Mouse (Mus musculus): Measurements from ENCODE around the gene Slc4a7.

The Slc4a7 gene

DNA sequence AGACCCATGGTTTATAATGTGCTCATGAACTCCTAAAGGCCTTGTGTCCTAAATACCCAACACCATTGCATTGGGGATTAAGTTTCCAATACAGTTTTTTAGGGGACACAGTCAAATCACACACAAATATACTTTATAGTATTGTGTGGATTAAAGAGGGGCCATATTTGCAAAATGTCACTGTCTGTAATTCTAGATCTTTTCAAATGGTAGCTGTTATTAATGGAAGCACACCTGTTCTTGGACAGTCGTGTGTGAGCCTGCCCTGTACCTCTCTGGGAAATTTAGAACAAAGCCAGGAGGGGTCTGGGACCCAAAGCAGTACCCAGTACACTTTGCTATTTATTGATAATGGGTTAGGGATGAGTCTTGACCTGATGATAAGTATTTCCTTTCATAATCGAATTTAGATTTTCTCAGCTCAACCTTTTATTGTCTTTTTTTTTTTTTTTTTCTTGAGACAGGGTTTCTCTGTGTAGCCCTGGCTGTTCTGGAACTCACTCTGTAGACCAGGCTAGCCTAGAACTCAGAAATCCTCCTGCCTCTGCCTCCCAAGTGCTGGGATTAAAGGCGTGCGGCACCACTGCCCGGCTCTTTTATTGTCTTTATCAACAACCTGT lies at the start of gene Slc4a7:
Gene Slc4a7, plus strand, starts transcription at position 570 of the 620 bp plus-strand sequence.
- no peak for DNase-seq (ENCODE audit: low spot score)

DNA sequence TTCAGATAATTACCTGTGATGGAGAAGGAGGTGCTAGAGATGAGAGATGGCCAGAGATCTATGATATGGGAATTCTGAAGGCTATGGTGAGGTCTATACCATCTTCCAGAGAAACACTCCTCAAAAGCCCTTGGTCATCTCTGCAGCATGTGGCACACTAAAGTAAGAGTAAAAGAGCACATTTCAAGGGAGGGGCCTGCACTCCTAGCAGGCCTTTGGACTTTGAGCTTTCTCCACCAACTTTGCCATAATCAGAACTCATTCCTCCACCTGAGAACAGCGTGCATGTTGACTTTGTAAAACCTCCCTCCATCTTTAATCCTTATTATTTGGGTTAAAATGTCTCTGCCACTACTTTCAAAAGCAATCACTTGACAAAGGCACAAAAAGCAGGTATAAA lies 31.5 kb upstream of the Slc4a7 start:
- no peak for DNase-seq (ENCODE audit: low spot score)

DNA sequence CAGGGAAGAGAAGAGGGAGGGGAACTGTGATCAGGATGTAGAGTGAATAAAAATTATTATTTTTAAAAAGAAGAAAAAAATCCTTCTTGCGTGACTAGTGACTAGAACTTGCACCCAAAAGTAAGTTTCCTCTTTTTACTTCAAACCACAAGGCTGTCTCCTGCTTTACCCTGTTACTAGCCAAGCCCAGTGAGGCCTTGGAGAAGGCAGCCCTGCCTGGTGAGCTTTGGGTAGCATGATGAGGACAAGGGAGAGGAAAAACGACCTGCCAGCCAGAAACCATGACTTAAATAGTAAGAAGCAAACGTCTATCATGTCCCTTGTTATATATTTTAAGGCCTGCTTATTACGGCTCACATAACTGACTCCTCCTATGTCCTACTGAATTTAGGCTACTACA lies 20.5 kb upstream of the Slc4a7 start:
- no peak for DNase-seq (ENCODE audit: low spot score)

DNA sequence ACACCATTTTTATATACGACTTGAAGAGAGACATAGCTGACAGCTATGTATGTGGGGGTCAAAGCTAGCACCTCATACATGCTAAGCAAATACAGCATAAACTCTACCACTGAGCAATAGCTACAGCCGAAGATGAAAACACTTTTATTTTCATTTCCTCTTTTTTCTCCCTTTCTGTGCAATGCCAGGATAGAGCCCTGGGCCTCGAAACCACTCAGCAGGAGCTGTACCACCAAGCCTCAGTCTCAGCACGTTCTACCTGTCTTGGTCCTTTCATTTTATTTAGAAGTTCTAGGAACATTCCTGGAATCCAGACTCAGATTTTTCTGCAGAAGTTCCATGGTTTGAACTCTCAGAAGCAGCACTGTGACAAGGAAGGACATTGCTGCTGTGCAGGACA lies 17.3 kb upstream of the Slc4a7 start:
- no peak for DNase-seq (ENCODE audit: low spot score)

DNA sequence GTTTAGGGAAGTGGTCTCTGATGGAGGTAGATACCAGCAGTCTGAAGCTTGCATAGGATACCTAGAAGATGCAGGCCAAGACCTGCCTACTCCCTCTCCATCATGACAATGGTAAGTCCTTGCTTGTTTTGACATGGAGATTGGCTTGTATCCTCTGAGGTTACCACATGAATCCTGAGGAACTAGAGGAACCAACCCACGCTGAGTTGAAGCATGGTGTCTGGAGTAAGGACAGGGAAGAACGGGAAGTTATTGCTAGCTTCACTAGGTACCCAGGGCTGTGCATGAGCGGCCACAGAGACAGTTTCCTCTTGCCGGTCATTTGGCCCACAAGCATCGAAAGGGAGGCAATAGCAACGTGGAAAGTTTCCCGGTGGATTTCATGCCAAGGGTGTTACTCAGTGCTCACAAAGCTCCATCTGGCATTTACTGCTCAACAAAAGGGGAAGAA lies 16.0 kb upstream of the Slc4a7 start:
- no peak for DNase-seq (ENCODE audit: low spot score)

DNA sequence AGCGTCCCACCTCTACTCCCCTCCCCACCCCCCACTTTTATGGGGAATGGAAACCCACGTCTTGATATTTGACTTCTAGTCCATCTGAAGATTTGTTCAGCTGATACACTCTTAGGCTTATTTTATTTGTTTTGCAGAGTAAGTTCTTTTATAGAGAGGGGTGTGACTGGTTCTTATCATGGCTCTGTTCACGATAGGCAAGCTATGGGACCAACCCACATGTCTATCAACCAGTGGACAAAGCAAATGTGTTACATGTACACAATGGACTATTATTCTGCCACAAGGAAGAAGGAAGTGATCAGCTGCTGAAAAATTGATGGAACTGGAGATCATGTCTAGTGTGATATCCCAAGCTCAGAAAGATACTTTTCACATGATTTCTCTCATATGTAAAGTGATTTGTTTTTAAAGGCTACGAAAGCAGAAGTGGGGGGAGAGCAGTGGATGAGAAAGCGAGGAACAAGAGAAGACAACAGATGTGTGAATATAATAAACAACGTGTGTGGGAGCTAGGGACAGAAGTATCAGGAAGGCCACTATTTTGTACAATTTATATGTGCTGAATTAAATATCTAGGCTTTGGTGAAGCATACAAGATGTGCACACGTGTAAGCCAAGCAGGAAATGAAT lies 14.7 kb upstream of the Slc4a7 start:
- DNase-seq (ENCODE audit: low spot score), result no peak

DNA sequence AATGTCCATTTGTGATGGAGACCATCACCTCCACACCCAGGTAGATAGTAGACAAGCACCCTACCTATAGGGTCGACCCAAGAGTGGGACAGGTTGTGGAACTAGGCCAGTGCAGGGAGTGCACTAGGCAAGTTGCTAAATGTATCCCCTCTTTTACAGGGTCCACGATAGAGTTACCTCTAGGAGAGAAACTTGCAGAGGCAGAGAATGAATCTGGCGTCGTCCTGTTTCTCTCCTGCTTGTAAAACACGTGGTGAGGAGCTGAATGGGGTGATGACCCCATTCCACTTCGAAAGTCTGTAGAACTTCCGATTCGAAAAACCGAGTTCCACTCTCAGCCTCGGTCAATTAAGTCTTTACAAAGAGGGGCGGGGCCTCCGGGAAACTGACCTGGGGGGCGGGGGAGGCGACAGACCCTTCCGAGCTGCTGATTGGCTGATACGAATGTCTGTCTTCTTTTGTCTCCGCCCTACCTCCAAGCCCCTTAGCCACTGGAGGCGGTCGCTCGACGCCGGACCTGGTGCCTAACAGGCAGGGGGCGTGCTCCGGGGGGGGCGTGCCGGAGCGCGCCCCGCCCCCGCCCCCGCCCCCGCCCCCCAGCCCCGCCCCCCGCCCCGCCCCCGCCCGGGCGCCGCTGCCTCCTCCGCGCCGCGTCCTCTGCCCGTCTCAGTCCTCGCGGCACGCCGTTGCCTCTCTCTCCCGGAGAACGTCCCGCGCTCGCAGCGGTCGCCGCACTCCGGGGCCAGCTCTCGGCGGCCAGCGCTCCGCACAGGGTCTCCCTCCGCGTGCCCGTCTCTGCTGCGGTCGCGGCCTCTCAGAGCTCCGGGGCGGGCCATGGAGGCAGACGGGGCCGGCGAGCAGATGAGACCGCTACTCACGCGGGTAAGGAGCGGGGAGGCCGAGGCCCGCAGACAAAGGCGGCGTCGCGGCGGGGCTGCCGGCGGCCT lies 593 bp downstream of the Slc4a7 start:
- DNase-seq (ENCODE audit: low spot score), result peak; percentile 97

DNA sequence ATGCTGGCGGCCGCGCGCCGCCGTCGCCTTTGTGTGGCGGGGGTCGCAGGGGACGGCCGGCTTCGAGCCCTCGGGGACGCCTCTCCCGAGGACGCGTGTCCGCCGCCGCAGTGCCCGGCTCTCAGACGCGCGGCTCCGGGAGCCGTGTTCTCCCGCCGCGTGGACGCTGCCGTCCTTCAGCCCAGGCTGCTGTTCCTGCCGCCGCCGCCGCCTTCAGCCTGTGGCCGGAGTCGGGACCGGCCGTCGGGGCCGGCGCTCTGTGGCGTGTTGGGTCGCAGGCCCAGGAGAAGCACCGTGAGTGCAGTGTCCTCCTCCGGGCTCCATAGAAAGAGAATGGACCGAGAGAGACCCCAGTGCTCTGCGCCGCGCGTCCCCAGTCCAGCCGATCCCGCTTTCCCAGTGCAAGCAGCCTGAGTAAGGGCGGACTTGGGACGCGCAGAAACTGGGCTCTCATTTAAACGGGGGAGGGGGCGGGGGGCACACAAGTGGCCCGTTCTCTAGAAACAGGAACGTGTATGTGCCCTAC lies 1.3 kb downstream of the Slc4a7 start:
- peak; percentile 53 for DNase-seq (ENCODE audit: low spot score)

DNA sequence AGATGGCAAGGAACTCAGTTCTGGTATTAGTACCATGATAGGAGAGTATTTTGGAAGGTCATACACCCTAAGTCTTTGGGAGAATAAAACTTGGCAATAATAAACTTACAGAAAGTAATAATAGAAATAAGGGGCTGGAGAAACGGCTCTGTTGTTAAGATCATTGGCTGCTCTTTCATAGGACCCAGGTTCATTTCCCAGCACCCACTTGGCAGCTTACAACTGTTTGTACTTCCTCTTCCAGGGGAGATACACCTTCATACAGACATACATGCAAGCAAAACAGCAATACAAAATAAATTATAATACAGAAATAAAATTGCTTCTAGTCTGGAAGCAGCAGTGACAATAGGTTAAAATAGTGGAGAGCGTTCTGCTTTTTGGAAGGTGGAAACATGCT lies 2.6 kb downstream of the Slc4a7 start:
- DNase-seq (ENCODE audit: low spot score), result no peak

DNA sequence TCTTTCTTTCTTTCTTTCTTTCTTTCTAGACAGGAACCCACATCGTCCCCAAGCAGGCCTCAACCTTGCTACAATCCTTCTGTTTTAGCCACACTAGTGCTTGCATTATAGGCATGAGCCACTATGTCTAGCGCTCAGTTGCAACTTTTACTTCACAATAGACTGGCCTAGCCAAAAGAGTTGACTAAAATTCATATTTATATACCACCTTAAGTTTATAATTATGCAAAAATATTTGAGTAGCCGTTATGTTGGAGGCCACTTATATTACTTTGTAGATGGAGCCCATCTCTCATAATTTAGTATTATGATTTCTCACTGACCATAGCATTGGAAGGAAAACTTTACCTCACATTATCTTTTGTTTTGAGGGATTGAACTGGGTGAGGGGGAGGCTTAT lies 3.0 kb downstream of the Slc4a7 start:
- DNase-seq (ENCODE audit: low spot score), result no peak

DNA sequence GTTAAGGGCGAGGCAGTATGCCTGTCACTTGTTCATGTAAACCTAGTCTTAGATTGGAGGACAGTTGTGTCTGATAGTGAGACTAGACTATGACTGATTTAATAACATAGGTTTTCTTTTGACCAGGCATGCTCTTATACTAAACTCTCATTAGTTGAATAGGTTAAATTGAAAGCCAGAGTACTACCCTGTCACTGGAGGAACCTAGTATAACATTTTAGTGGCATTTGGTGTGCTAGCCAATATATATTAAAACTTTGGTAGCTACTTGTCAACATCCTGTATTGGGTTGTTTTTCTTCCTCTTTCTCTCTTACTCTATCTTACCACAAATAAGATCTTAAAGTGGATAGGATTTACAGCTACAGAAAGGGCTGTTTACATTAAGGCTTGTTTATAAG lies 4.3 kb downstream of the Slc4a7 start:
- no peak for DNase-seq (ENCODE audit: low spot score)

DNA sequence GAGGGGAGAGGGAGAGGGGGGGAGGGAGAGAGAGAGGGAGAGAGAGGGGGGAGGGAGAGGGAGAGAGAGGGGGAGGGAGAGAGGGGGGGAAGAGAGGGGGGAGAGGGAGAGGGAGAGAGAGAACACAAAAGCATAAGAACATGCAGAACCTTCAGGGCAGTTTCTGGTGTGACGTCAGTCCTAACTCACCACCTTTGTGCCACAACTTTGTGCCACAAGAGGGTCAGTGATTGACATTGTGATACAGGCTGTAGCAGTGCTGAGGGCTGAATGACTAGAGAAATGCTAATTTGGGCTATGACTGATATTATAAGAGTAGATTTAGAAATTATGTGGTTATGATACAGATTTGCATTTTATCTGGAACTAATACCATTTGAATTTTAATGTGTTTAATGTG lies 5.0 kb downstream of the Slc4a7 start:
- no peak for DNase-seq (ENCODE audit: low spot score)

DNA sequence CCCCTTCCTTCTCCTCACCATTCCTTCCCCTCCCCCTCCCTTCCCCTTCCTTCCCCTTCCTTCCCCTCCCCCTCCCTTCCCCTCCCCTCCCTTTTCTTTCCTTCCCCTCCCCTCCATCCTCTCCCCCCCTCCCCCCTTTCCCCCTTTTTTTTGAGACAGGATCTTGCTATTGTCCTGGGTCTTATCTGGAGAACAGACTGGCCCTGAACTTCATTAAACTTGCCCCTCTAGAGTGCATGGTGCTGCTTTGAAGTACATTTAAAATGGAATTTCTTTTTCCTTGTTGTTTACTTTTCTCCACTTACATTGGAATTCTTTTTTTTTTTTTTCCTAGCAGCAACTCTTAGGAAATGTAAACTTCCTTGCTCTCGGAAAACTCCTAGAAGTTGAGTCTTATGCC lies 6.9 kb downstream of the Slc4a7 start:
- no peak for DNase-seq (ENCODE audit: low spot score)

DNA sequence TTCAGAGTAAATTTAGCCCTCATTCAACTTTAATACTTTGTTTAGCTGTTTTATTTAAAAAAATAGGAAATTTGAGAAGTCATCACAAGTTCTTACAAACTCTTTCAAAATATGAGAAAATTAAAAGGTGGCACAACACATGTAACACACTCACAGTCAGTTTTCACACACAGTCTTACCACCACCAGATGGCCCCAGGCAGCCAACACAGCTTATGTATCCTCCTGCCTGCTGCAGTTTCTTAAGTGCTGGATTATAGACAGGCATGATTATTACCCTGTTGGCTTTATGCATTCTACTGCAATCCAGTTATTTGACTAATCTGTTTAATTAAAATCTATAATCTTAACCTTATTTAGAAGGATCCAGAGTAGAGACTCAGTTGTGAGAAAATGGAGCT lies 12.1 kb downstream of the Slc4a7 start:
- no peak for DNase-seq (ENCODE audit: low spot score)

DNA sequence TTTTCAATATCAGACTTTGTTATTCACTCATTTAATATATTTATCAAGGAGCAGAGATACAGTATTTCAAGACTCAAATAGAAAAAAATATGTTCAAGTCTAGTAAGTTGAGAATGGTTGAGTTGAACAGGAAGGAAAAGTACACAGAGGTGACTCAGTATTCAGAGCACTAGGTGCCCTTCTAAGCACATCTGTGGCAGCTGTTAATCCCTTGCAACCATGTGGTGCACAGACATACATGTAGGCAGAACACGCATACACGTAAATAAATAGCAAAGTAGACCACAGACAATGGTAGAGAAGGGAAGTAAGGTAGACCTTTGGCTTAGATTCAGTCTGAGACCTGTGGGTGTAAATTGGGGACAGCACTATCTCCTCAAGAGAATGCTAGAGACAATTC lies 13.7 kb downstream of the Slc4a7 start:
- no peak for DNase-seq (ENCODE audit: low spot score)

DNA sequence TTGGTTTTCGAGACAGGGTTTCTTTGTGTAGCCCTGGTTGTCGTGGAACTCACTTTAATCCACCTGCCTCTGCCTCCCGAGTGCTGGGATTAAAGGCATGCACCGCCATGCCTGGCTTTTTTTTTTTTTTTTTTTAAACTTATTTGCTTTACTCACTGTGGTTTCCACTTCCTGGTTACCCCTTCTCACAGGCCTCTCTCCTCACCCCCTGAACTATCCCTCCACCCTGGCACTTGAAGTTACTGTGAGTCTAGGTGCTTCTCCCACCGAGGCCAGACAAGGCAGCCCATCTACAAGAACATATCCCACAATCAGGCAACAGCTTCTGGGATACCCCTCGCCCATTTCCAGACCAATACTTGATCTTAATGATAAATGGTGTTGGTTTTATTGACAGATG lies 14.8 kb downstream of the Slc4a7 start:
- no peak for DNase-seq (ENCODE audit: low spot score)

DNA sequence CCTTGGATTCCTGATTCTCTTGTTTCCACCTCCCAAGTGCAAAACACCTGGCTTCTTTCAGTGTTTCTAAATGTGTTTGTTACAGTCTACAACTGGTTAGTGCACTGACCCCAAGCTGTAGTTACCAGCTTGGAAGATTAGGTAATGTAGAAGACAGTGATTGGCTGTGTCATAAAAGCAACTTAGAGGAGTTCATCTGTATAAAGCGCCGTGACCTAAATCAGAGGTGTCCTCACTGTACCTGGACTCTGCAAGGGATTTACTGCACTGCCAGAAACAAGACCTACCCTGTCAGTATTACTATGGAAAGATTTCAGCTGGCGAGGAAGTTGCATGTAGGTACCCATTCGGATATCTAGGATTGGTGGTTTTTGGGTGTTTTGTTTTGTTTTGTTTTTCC lies 16.5 kb downstream of the Slc4a7 start:
- DNase-seq (ENCODE audit: low spot score), result no peak

DNA sequence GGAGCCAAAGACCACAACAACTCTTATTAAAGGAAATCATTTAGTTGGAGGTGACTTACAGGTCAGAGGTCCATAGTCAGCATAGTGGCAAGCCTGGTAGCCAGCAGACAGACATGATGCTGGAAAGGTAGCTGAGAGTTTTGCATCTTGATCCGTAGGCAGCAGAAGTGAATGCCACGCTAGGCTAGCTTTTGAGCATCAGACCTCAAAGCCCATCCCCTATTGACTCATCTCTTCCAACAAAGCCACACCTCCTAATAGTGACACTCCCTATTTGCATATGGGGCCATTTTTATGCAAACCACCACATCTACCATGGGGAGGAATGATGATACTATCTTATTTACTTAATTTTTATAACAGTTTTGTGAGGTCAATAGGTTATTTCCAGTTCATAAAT lies 79.1 kb downstream of the Slc4a7 start:
- DNase-seq (ENCODE audit: low spot score), result no peak

DNA sequence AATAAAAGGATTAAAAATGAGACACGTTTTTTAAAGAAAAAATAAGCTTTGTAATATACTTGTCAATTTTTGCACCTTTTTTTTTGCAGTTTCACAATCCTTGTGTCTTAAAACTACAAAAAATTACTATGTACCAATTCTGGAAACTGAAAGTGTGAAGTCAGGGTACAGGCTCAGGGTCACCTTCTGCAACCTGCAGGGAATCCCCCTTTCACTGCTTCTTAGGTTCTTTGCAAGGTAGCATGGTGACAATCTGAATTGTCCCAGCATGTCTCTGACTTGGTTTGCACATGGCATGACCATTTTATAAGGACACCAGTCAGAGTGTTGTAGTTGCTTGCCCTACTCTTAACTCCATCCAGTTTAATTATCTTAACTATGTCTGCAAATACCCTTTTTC lies 82.1 kb downstream of the Slc4a7 start:
- no peak for DNase-seq (ENCODE audit: low spot score)

DNA sequence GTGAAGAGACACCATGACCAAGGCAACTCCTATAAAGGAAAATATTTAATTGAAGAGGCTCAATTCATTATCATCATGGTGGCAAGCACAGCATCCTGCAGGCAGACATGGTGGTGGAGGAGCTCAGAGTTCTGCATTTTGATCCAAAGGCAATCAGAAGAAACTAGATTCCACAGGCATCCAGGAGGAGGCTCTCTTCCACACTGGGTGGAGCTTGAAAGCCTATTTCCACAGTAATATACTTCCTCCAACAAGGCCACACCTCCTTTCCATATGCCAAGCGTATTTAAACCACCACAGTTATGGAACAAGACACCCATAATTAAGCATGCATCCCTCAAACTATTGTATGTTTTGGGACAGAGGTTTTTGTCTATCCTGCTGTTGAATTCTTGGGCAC lies 84.9 kb downstream of the Slc4a7 start:
- no peak for DNase-seq (ENCODE audit: low spot score)

DNA sequence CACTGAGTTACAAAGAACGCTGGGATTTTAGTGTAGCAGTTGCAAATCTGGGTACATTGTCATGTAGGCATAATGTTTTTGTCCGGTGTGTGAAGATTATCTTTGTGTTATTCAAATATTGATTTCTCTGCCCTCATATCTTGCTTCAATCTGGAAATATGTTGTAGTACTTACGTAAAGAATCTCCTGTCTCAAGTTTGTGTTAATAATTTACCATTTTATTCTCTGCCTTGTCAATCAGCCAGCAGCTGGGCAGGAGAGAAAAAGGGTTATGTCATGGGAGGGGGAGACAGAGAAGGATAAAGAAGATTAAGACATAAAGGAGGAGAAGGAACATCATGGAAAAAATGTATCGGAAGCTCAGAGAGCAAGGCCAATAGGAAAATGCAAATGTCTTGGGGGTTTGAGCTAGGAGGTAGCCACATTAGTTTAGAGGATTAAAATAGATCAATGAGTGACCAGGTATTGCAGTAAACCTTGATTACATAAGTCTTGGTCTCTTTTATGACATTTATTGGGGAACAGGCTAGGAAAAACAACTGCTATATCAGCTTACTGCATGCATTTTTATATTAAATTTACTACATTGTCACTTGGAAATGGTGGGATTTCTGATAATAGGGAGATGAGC lies 87.9 kb downstream of the Slc4a7 start:
- DNase-seq (ENCODE audit: low spot score), result no peak

DNA sequence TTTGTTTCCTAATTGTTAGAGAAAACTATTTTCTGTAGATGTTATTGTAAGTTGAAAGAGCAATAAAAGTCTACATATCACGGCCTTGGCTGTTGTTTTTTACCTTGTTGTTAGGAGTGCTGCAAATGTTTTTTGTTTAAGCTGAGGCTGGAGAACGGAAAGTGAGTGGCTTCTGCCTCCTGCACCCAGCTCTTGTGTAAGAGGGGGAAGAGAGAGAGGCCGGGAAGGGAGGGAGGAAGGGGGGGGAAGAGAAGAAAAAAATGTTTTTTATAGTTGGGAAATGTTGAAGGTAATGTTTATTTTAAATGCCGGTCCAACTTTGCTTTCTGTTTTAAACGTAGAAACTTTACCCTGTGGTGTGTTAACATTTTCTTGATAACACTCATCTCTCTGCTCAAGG lies 97.8 kb downstream of the Slc4a7 start:
- DNase-seq (ENCODE audit: low spot score), result no peak

Measured in embryo, embryonic 10 days (tissue).